Mouse (Mus musculus) CD4-positive, CD25-positive, alpha-beta regulatory T cell, adult 2 months (primary cell): Measurements from ENCODE around the gene Gm10964.
"Not testable (repeated sequence)": the region's sequence is repeated elsewhere in the genome, so short reads cannot be mapped to it uniquely, and the experiment has no call there.

Experiments
- DNase-seq: peaks from one replicate; pipeline ENCODE4 v3.0.0-alpha.2; 2012; ENCODE audit warnings: low read depth, low spot score

Gene Gm10964

GRCm38 (mm10) chr3:103778660-103779059 is 39.5 kb downstream of the Gm10964 start:
- DNase-seq = no peak

- DNase-seq = no peak
These were observed 40.0 kb downstream of the Gm10964 start for GRCm38 (mm10) chr3:103779183-103779582.

- peak; percentile 16 for DNase-seq
These were observed 41.1 kb downstream of the Gm10964 start for GRCm38 (mm10) chr3:103780271-103780670.

DNA sequence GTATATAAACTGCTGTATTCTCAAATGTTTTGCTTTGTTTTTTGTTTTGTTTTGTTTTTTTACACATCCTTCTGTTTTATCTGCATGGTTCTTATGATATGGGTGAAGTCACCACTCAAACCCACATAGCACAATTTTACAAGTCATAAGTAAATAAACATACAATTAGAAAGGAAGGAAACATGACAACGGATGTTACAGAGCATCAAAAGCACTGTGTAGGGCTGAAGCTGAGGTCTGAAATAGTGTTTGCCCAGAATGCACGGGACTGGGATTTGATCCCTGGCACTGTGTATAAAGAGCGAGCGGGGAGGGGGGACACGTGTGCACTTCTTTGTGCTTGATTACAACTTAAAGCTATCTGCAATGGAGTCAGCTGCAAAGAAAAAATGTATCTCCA is 41.6 kb downstream of the Gm10964 start:
- DNase-seq = peak; percentile 33

- DNase-seq = no peak
These were observed 43.9 kb downstream of the Gm10964 start for GRCm38 (mm10) chr3:103782844-103783609.

DNA sequence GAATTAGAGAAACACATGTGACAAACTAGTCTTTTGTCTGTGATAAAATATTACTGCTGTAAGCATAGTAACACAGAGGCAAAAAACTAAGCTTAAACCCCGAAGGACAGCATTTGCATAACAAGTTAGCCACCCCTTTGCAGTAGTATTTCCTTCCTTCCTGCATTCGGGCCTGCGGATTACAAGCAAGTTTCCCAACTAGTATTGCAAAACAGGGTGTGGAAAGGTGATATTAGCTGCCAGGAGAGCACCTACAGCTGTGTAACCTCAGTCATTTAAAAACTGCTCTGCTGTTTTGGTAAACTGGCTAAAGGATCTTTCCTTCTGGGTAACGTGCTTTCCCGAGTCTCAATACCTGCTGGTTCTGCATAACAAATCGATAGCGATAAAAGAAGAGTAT is 48.1 kb downstream of the Gm10964 start:
- DNase-seq = no peak

DNA sequence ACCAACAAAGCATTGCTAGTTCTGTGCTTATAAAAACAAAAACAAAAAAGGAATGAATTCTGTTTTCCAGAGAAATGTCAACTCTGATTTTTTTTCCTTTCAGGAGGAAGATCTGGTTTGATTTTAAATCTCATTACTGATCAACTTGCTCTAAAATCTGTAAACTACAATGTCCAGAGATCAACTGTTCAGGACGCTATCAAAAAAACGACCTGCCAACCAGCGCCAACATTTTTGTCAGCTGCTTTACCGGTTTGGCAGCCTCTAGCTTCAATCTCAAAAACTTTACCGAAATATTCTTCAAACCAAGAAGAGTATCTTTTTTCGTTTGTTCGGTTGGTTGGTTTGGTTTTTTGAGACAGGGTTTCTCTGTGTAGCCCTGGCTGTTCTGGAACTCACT is 49.9 kb downstream of the Gm10964 start:
- no peak for DNase-seq

DNA sequence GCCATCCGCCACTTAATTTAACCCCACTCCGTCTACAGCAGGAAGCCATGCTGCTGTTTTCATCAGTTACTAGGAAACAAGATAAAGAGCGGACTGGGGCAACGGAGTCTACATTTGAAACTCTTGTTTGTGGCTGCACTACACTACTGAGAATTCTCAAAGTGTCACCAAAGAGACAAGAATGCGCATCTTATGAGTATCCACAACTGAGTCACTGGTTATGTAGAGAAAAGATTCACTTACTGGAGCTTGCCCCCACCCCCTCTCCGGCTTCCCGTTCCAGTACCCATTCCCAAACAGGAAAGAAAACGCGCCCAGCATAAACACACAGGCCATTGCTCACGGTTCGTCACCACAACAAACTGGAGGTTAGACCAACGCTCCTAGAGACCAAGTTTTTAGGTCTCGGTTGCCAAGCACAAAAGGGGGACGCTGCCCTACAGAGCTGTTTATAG is 50.8 kb downstream of the Gm10964 start:
- peak; percentile 79 for DNase-seq

DNA sequence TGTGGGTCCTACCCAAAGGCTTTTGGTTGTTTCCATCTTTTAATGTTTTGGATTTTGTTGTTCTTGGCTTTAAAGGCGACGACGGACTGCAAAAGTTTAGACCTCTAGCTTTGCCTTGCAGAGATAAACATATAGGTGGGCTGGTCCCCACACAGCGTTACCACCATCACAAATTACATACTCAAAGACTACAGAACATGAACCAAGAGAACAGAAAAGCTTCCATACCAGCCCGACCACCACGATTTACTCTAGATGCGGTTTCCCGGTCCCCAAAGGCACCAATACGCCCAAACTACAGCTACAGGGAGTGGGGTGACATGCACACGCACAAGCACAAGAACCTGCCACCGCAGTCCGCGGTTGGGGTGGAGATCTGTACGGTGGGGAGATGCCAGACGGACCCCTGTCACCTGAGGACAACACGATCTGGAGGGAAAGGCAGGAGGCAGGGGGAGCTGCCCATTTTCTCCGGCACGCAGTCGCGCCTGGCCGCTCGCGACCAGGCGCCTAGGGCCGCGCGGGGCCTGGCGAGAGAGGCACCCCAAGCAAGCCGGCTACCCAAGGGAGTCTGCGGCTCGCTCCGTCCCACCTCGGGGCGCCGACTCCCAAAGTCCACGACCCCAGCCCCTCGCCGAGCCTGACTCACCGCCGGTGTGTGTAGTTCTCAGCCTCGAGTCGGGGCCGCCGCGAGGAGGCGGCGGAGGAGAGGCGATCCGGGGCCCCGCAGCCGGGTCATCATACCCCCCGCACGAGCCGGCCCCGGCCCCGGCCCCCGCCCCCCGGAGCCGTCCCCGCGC is 51.4 kb downstream of the Gm10964 start:
- peak; percentile 60 for DNase-seq

- DNase-seq = peak; percentile 95
These were observed 52.3 kb downstream of the Gm10964 start, which contains the start of gene Hipk1 for GRCm38 (mm10) chr3:103791230-103792110. TSS of gene Hipk1 (minus strand) at chr3:103791563.

GRCm38 (mm10) chr3:103792111-103792406 is 52.9 kb downstream of the Gm10964 start:
- not testable (repeated sequence) for DNase-seq

- DNase-seq = no peak
These were observed 53.4 kb downstream of the Gm10964 start for GRCm38 (mm10) chr3:103792566-103792965.
